Mouse (Mus musculus) heart, adult 9 months (tissue): ENCODE data around the gene Rcsd1.

Experiments used
- DNase-seq, 2 experiments: peaks; one replicate each; pipeline ENCODE4 v3.0.0; 2022; ENCODE audit warnings: low spot score in 2 of 2

The Rcsd1 gene

GRCm38 (mm10) chr1:165717711-165718542 is 8.4 kb upstream of the Rcsd1 start:
- peak; percentile 88 to 95 for DNase-seq

GRCm38 (mm10) chr1:165716426-165716825 is 6.9 kb upstream of the Rcsd1 start:
- DNase-seq, result no peak

- no peak for DNase-seq
These were observed 4.2 kb upstream of the Rcsd1 start for GRCm38 (mm10) chr1:165713798-165714197.

GRCm38 (mm10) chr1:165711914-165712313 is 2.4 kb upstream of the Rcsd1 start:
- DNase-seq, result no peak

GRCm38 (mm10) chr1:165708686-165709380 is 724 bp downstream of the Rcsd1 start:
- no peak for DNase-seq

GRCm38 (mm10) chr1:165707640-165708322 is 1.8 kb downstream of the Rcsd1 start:
- DNase-seq, result peak; percentile 86 to 90

DNA sequence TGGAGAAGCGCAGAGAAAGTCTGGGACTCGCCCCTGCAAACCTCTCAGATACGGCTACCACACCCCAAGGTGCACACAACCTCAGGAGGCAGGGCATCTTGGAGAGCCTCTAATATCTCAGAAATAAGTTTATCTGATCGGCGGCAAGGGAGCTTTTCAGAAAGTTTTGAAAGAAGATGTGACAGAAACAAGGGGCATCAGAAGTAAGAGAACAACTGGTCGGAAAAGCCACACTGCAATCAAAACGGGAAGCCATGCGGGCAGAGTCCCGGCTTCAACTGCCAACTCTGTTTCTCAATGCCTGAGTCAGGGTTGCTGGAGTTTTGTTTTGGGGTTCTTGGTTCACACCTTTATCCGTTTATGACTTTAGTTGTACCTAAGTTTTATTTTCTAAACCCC is 2.3 kb downstream of the Rcsd1 start:
- no peak for DNase-seq

- no peak for DNase-seq
These were observed 3.1 kb downstream of the Rcsd1 start for GRCm38 (mm10) chr1:165706492-165706891.

GRCm38 (mm10) chr1:165705868-165706348 is 3.6 kb downstream of the Rcsd1 start:
- no peak for DNase-seq

- DNase-seq, result no peak
These were observed 4.2 kb downstream of the Rcsd1 start for GRCm38 (mm10) chr1:165705368-165705767.

- DNase-seq, result no peak
These were observed 4.7 kb downstream of the Rcsd1 start for GRCm38 (mm10) chr1:165704841-165705240.

DNA sequence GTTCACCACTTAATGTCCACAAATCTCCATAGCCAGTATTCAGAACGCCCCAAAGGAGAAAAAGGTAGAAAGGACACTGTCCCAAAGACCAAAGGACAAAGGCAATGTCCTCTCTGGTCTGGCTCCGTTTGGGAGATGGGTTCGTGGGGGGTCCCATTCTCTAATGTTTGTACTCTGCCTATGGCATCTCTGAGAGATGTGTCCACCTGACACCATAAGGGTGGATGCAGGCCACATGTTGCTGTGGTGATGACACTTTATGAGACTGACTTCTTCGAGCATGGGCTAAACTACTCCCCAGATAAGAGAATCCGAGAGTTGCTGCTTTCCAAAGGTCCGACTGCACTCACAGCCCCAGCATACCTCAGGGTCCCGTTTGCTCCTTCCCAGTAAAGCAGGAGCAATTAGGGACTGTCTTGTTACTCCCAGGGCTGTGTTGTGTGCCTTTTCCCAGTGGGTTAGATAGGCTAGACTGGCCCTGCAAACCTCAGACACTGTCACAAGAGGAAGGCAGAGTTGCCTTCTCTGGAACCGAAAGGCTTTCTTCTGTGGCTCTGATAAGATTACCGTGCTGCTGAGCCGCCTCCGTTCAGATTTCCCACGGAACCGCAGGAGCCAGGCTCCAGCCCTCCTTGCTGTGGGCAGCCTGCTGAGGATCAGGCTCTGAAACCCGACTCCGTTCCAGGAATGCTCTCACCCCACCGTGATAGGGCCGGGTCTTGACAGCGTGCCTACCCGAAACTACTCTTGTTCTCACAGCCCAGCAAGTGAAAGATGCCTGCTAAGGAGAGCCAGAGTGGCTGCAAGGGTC is 7.1 kb downstream of the Rcsd1 start:
- DNase-seq, result peak in 1 of 2 experiments; percentile 69

- no peak for DNase-seq
These were observed 8.0 kb downstream of the Rcsd1 start for GRCm38 (mm10) chr1:165701562-165701961.

DNA sequence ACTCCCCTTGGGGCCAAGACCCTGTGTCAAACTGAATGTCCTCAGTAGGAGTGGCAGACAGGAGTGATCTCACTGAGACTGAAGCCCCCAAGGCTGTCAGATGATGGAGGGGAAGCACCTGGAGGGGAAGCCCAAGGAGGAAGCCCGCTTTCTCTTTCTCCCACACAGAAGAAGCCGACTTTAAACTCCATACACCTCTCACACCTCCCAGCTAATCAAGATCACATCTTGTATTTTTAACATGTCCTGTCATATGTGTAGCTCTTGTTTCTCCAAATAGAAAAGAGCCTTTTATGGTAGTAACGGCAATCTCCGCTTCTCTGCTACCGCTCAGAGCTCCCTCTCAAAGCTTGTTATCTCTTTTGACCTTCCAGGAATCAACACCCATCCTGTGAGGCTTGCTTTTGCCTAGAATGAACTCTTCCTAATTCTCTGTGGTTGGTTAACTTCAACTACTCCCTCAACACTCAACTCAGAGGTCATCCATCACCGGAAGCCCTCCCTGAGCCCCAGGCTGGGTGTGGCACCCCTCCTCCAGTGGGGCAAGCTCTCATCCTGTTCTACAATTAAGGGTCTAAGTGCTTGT is 8.5 kb downstream of the Rcsd1 start:
- peak; percentile 64 to 83 for DNase-seq

GRCm38 (mm10) chr1:165700376-165700815 is 9.2 kb downstream of the Rcsd1 start:
- no peak for DNase-seq

DNA sequence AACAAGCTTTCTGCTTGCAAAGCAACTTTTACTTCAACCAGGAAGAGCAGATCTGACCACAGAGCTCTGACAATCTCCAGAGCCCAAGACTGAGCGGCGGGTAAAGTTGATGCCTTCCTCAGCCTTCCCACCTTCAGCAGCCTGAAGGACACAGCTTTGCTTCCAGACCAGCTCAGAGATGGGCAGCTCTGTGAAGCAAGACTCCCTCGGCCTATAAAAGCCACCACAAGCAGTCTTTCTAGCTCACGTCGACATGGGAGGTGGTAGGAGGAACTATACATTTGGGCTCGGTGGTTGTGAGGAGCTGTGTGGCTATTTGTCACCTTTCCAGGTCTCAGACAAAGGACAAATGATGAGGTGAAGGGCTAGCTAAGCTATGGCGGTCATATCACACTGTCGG is 11.9 kb downstream of the Rcsd1 start:
- no peak for DNase-seq

DNA sequence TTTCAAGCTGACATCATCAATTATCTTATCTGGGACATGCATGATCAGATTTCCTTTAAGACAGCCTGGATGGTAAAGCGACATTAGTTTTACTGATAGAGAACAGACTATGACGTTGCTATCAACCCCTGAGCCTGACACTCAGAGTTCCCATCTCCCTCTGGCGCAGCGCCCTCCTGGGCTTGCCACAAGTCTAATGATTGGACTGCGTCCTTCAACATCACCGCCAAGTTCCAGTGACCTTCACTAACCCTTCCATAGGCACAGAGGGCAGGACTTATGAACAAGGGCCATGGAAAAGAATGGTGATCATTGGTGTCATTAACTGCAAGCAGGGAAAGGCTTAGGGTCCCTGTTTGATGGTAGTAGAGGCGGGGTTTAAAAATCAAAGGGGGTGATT is 12.7 kb downstream of the Rcsd1 start:
- peak in 1 of 2 experiments; percentile 63 for DNase-seq

DNA sequence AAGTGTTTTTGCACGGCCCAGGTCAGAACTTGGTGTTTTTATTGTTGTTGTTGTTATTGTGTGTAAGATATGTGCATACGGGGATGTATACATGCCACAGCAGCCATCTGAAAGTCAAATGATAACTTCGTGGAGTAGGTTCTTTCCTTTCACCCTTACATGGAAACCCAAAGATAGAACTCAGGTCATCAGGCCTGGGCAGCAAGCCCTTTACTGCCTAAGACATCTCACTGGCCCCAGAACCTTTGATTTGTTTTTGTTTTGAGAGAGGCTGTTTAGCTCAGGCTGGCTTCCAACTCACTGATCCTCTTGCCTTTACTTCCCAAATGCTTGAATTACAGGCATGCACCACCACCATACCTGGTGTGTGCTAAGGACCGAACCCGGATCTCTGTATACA is 13.5 kb downstream of the Rcsd1 start:
- no peak for DNase-seq

DNA sequence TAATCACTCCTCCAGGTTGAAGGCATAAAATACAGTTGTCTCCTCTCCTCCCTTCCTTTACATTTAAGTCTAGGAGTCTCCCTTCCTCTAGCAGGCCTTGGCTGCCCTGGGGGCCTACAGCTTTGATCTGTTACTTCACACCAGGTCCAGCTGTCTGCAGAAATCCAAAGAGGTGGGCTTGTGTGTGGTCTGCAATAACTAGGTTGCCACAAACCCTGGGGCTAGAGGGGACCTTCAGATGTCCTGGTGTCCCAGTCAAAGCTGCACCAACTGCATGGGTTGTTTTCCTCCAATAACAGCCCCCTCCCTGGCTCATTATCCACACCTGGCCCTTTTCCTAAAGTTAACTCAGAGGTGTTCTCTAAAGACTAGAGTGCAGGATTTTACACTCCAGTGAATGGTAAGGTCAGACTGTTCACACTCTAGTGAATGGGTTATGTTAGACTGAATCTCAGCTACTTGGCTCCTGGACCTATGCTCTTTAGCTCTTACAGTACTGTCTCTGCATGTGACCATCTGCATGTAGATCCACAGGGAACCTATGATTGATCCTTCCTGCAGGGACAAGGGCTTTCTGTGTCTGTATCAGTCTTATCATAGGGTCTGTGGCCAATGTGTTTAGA is 14.1 kb downstream of the Rcsd1 start:
- DNase-seq, result no peak

DNA sequence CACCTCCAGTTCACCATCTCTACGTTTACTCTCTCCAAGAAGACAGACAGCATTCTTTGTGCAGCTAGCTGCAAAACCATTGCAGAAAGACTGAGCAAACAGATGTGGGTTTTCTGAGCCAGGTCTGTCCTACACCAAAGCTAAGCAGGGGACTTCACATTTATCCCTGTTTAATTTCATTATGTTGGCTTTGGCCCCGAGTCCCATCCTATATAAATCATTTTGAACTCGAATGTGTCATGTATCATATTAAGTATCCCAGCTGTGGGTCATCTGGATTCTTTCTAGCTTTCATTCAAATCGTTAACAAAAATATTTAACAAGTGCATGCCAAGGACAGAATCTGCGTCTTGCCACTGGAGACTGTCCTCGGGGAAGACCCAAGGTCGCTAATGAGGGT is 15.7 kb downstream of the Rcsd1 start:
- no peak for DNase-seq

GRCm38 (mm10) chr1:165691516-165691915 is 18.0 kb downstream of the Rcsd1 start:
- peak; percentile 73 to 84 for DNase-seq
